Mouse (Mus musculus) forebrain, embryonic 11.5 days (tissue): ENCODE measurements around the gene Gcnt3. TPM values are rescaled to one million over a fixed set of nuclear protein-coding genes. Genes with fewer than 3 reads are reported as not detected.
A peak's percentile ranks its signal among the peaks of the same experiment; 100 is the strongest.

Experiments used
- ATAC-seq: fragments of 200-750 bp; cut with Nextera tagmentation; replicated peaks from 2 replicates; pipeline ENCODE4 v1.8.0; 2017; ENCODE audit warnings: moderate TSS enrichment; ENCODE audit not compliant: low FRiP score
- DNase-seq: peaks from one replicate; pipeline ENCODE4 v3.0.0-alpha.2; 2017; ENCODE audit warnings: low spot score
- H3K27ac ChIP-seq: fragments of 300-500 bp; sonication (generic); 2 replicates; pipeline ENCODE4 v1.5.1; 2014; ENCODE audit warnings: low read depth, low read length
- H3K27me3 ChIP-seq: fragments of 300-500 bp; sonication (generic); 2 replicates; pipeline ENCODE4 v1.6.1; 2014; ENCODE audit warnings: mild to moderate bottlenecking, low read length, mixed read lengths; ENCODE audit not compliant: control insufficient read depth, insufficient read depth
- H3K36me3 ChIP-seq: fragments of 300-500 bp; sonication (generic); 2 replicates; pipeline ENCODE4 v1.6.1; 2014; ENCODE audit warnings: mild to moderate bottlenecking, low read length, moderate library complexity, mixed read lengths; ENCODE audit not compliant: control insufficient read depth, insufficient read depth
- H3K4me1 ChIP-seq: fragments of 300-500 bp; sonication (generic); replicated peaks from 2 replicates; pipeline ENCODE4 v1.6.1; 2014; ENCODE audit warnings: low read length, mixed read lengths; ENCODE audit not compliant: control insufficient read depth, insufficient read depth
- H3K4me2 ChIP-seq: fragments of 300-500 bp; sonication (generic); 2 replicates; pipeline ENCODE4 v1.6.1; 2014; ENCODE audit warnings: low read depth, mild to moderate bottlenecking, low read length, moderate library complexity, mixed read lengths; ENCODE audit not compliant: severe bottlenecking
- H3K4me3 ChIP-seq: fragments of 300-500 bp; sonication (generic); 2 replicates; pipeline ENCODE4 v1.5.1; 2014; ENCODE audit warnings: low read depth, low read length
- H3K9ac ChIP-seq: fragments of 300-500 bp; sonication (generic); 2 replicates; pipeline ENCODE4 v1.6.1; 2014; ENCODE audit warnings: low read length
- H3K9me3 ChIP-seq: fragments of 300-500 bp; sonication (generic); 2 replicates; pipeline ENCODE4 v1.6.1; 2016; ENCODE audit warnings: low read length, mixed read lengths; ENCODE audit not compliant: control insufficient read depth
- WGBS: fragments of 180-500 bp; shearing (Covaris S2); extraction: QIAGEN DNeasy Blood & Tissue Kit; methylation state at CpG from one replicate; pipeline ENCODE4 v1.1.7; 2014; 5-methylcytosine and 5-hydroxymethylcytosine counted together
- polyA plus RNA-seq: library from polyadenylated mRNA; unstranded; fragments of >200 nt; fragmentation: Nextera tagmentation; extraction: Ambion mirVana; gene quantifications from 2 replicates; pipeline ENCODE4 v1.2.1, GENCODE M21; 2014

The Gcnt3 gene
- polyA plus RNA-seq: not detected in 2 replicates

DNA sequence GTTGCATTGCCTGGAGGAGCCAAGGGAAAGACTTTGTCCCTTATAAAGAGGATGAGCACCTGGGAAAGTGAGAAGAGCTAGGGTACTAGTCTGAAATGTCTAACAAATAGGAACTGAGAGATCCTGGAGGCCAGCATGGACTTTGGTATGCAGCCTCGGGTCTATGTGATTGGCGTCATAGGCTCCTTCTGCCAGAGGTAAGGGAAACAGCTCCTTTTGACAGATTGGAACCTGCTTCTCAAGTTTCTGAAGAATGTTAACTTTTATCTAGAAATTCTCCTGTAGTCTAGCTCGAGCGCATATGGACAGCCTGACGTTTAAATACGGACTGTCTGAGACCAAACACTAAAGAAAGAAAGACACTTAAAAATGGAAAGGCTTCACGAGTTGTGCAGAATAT, at the start of gene Gcnt3:
TSS of gene Gcnt3 (minus strand) at position 101 of the 400 bp plus-strand sequence.
- no peak within 1 kb of the TSS for H3K4me3 ChIP-seq
- H3K4me1 ChIP-seq: no peaks in the 10 kb centered on the region
- no peak for ATAC-seq
- H3K27ac ChIP-seq: no peak within 1 kb of the TSS
- H3K36me3 ChIP-seq: no peaks in the 10 kb centered on the region
- H3K9me3 ChIP-seq: no peaks in the 10 kb centered on the region
- H3K27me3 ChIP-seq: no peaks in the 10 kb centered on the region
- 94% methylated on average over 7 of the region's 7 CpGs for WGBS
- DNase-seq: no peak
- no peak within 1 kb of the TSS for H3K4me2 ChIP-seq
- no peak within 1 kb of the TSS for H3K9ac ChIP-seq

DNA sequence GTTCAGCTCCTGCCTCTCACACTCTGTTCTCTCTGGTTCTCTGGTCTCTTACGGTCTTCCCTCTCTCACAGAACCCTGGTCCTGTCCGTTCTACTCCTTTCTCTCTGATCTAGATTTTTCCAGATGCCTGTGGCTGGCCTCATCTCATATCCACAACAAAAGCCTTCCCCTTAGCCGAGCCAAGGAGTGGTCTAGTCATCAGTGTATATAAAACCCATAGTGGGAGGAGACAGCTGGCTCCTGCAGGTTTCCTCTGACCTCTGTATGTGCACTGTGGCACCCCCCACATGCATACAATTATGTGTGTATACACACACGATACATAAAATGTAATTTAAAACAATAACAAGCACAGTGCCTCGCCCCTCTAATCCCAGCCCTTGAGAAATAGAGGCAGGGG, 49.5 kb upstream of the Gcnt3 start:
- 80% methylated on average over 5 of the region's 5 CpGs for WGBS
- Histone ChIP-seq H3K4me2 (no peak overlapping the region), H3K4me1 (no peaks in the 10 kb centered on the region), H3K36me3 (no peaks in the 10 kb centered on the region), H3K9me3 (no peaks in the 10 kb centered on the region), H3K9ac (no peak overlapping the region), H3K27ac (no peak overlapping the region), H3K27me3 (no peaks in the 10 kb centered on the region), H3K4me3 (no peak overlapping the region)
- DNase-seq: no peak
- no peak for ATAC-seq

DNA sequence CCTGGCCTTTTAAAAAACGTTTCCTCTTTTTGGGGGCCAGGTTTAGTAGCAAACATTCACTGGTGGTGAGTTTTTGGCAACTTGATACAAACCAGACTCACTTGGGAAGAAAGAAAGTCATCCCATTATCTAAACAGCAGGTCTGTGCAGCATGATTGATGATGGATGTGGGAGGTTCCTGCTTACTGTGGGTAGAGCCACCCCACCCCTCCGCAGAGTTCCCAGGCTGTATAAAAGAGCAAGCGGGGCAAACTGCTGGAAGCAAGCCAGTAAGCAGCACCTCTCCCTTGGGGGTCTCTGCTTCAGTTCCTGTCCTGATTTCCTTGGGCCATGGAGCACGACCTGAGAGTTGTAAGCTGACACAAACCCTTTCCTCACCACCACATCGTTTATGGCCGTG, 48.2 kb upstream of the Gcnt3 start:
- H3K4me1 ChIP-seq: no peaks in the 10 kb centered on the region
- H3K27ac ChIP-seq: no peak overlapping the region
- no peaks in the 10 kb centered on the region for H3K27me3 ChIP-seq
- H3K36me3 ChIP-seq: no peaks in the 10 kb centered on the region
- WGBS: 62% methylated on average over 6 of the region's 6 CpGs
- H3K9me3 ChIP-seq: no peaks in the 10 kb centered on the region
- no peak overlapping the region for H3K9ac ChIP-seq
- ATAC-seq (no peak), DNase-seq (no peak)
- H3K4me2 ChIP-seq: no peak overlapping the region
- H3K4me3 ChIP-seq: no peak overlapping the region

DNA sequence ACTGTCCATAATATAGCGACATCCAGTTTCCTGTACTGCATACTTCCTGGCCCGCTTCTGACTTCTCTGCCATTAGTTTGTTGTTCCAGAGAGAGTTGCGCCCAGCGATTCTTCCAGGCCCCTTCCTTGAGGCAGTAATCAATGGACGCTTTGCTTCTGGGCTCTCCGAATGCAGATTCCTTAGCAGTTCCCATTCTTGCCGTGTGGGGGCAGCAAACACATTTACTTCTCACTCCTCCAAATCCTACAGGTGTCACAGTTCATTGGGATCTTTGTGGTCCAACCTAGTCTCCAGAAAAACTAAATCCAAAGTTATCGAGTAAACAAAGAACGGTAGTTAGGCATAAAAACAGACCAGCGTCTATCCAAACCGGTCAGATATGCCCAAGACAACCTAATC, 46.2 kb upstream of the Gcnt3 start:
- WGBS: 57% methylated on average over 11 of the region's 11 CpGs

DNA sequence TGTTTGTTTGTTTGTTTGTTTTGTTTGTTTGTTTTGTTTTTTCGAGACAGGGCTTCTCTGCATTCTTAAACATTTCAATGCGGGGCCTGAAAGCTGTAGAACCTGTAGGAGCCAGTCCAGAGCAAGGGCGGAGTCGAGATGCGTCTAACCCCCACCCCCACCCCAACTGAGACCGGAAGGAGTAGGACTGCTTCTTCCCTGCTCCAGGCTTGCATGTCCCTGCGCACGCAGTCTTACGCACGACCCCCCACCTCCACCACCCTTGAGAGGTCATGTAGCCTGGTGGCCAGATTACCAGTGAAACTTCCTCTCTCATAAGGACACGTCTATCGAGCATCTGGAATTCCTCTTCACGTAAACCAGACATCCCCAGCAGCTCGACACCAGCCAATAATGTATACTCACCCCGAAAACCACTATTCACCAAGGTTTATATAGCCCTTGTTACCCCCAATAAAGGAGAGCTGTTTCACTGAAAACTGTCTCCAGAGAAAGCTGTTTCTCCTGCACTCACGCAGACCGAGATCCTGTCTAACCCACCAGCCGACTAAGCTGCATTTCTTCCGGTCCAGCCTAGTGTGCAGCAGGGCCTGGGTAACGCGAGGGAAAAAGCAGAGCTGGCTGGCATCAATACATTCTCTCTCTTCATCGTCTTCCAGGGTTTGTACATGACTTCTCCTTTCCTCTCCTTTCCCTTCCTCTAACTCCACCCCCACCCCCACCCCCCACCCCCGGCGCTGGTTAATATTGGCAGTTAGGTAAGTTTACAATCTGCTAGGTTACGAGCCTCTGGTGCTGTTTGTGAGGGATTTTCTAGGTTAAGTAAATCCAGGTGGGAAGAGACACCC, 44.7 kb upstream of the Gcnt3 start:
- Histone ChIP-seq H3K4me1 (no peaks in the 10 kb centered on the region), H3K9ac (no peak overlapping the region), H3K27me3 (no peaks in the 10 kb centered on the region), H3K4me2 (no peak overlapping the region), H3K9me3 (no peaks in the 10 kb centered on the region), H3K36me3 (no peaks in the 10 kb centered on the region), H3K27ac (no peak overlapping the region), H3K4me3 (no peak overlapping the region)
- ATAC-seq (no peak), DNase-seq (no peak)
- 86% methylated on average over 25 of the region's 25 CpGs for WGBS

More for the DNA sequence above, 46.2 kb upstream of the Gcnt3 start:
- no peaks in the 10 kb centered on the region for H3K27me3 ChIP-seq
- DNase-seq (peak; percentile 74), ATAC-seq (no peak)
- no peaks in the 10 kb centered on the region for H3K36me3 ChIP-seq
- no peak overlapping the region for H3K4me2 ChIP-seq
- H3K9me3 ChIP-seq: no peaks in the 10 kb centered on the region
- H3K4me1 ChIP-seq: no peaks in the 10 kb centered on the region
- no peak overlapping the region for H3K27ac ChIP-seq
- H3K9ac ChIP-seq: no peak overlapping the region
- no peak overlapping the region for H3K4me3 ChIP-seq

DNA sequence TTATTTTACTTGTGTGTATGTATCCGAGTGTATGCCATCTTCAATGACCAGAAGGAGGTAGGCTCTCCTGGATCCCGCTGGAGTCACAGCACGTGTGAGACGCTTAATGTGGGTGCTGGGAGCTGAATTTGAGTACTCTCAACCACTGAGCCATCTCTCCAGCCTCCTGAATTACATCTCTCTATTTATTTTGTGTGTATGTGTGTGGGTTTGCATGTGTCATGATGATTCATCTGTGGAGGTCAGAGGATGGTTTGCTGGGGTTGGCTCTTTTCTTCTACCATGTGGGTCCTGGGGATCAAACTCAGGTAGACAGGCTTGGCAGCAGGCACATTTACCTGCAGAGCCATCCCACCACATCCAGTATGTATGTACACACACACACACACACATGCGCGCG, 43.9 kb upstream of the Gcnt3 start:
- Histone ChIP-seq H3K36me3 (no peaks in the 10 kb centered on the region), H3K4me1 (no peaks in the 10 kb centered on the region), H3K4me3 (no peak overlapping the region), H3K27ac (no peak overlapping the region), H3K4me2 (no peak overlapping the region), H3K27me3 (no peaks in the 10 kb centered on the region), H3K9me3 (no peaks in the 10 kb centered on the region), H3K9ac (no peak overlapping the region)
- no peak for DNase-seq
- 94% methylated on average over 7 of the region's 7 CpGs for WGBS
- ATAC-seq: no peak

DNA sequence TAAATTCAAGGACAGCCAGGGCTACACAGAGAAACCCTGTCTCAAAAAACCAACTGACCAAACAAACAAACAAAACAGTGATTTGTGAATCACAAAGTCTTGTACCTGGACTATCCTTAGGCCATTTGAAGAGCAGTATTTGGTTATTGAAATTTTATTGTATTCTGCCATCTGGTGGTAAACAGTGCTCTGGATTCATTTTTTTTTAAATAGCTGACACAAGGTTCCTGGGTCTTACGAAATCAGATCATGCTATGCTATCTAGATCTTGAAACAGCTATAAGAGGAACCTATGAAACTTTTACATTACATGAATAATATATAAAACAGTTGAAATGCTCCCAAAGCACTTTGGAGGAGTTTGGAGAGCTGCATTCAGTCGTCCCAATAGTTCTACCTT, 43.1 kb upstream of the Gcnt3 start:
- no peak for DNase-seq
- no peaks in the 10 kb centered on the region for H3K9me3 ChIP-seq
- H3K27me3 ChIP-seq: no peaks in the 10 kb centered on the region
- no peak overlapping the region for H3K9ac ChIP-seq
- H3K27ac ChIP-seq: no peak overlapping the region
- ATAC-seq: no peak
- no peaks in the 10 kb centered on the region for H3K36me3 ChIP-seq
- no peak overlapping the region for H3K4me3 ChIP-seq
- WGBS: 82% methylated on average over 2 of the region's 2 CpGs
- no peaks in the 10 kb centered on the region for H3K4me1 ChIP-seq
- H3K4me2 ChIP-seq: no peak overlapping the region

DNA sequence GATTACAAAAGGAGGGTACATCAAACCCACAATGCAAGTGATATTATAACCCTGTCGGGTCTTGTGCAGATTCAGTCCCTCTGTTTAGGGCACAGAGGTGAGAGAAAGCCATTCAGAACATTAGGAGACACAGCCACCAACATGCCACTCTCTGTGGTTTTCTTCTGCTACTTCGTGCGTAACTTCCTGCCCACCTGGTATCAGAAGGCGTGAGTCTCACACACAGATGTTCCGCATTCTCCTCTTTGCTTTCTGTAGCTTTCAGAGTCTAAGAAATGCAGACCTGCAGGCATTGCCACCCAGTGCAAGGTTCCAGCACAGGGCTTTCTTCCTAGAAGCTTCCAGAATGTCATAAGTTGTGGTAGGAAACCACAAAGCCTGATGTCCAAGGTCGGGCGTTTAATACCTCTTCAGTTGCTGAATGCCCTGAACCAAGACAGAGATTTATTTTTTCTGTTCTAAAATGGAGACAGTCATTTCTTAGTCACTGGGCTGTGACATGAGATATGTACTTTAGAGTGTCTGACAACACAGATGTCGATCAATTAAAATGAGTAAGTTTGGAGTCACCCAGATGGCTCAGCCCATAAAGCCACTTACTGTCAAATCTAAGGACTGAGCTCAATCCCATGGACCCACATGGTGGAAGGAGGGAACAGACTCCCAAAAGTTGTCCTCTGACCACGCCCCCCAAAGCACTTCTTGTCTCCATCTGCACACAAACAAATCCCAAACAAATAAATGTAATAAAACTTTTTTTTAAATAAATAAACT, 42.3 kb upstream of the Gcnt3 start:
- H3K4me3 ChIP-seq: no peak overlapping the region
- WGBS: 90% methylated on average over 9 of the region's 9 CpGs
- no peak for ATAC-seq

More for the DNA sequence above, 42.3 kb upstream of the Gcnt3 start:
- no peak for DNase-seq
- Histone ChIP-seq H3K9ac (no peak overlapping the region), H3K36me3 (no peaks in the 10 kb centered on the region), H3K4me2 (no peak overlapping the region), H3K9me3 (no peaks in the 10 kb centered on the region), H3K4me1 (no peaks in the 10 kb centered on the region), H3K27ac (no peak overlapping the region), H3K27me3 (no peaks in the 10 kb centered on the region)
